Mouse (Mus musculus): ENCODE measurements around the gene Scrn1. TPM values are rescaled to one million over a fixed set of nuclear protein-coding genes. Genes with fewer than 3 reads are reported as not detected.

The Scrn1 gene
- polyA plus RNA-seq, 1 experiment, result not detected

DNA sequence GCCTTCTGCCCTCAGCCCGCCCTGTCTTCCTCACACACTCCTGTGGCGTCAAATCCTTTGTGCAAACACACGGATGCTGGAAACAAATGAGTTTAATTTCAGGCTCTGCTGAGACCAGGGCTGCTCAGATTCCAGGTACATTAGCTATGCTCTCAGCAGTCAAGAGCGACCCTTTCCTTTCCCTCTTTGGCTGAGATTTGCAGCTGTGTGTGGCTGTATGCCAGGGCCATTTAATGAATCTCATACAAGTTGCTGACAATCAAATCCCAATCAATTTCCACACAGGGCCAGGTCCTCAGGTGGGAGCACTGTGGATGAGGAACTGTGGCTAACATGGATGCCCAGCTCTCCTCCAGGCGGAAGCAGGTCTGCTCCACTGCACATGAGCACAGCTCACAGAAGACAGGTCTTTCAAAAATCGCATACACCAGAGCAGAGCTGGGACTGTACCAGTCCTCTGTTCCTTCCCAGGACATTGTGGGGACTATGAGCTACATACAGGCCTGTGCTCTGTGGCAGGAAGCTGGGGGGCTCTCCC lies 58.0 kb downstream of the Scrn1 start:
- Histone ChIP-seq H3K4me3 (ENCODE audit: insufficient read depth, low read length) (no peak overlapping the region), H3K4me1 (ENCODE audit: control insufficient read depth, insufficient read depth, low read length) (no peaks in the 10 kb centered on the region), H3K27ac (ENCODE audit: insufficient read depth, low read depth, low read length) (no peak overlapping the region)
- TF ChIP-seq CTCF (IDR thresholded peaks at IDR 0.05; ENCODE audit: low read depth, low read length) (no peak), POLR2A (IDR thresholded peaks at IDR 0.05; ENCODE audit: borderline replicate concordance, low read depth, low read length) (no peak)

DNA sequence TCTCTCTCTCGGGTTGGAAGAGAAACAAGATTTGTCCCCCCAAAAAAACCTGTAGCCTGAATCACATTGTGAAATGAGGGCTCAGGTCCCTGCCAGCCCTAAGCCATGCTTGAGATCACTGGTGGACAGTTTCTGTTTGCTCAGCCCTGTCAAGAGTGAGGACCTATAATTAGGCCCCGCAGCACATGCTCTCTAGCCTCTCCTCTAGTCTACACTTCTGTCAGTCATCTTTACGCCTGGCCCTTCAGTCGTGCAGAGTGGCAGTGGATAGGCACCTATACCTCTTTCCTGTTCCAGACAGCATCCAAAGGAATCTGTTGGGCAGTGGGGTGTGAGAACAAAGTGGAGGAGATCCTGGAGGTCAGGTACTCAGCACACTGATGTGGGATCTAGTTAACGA lies 58.5 kb downstream of the Scrn1 start:
- H3K4me1 ChIP-seq (ENCODE audit: control insufficient read depth, insufficient read depth, low read length), result no peaks in the 10 kb centered on the region
- H3K27ac ChIP-seq (ENCODE audit: insufficient read depth, low read depth, low read length), result no peak overlapping the region
- TF ChIP-seq CTCF (IDR thresholded peaks at IDR 0.05; ENCODE audit: low read depth, low read length) (no peak), POLR2A (IDR thresholded peaks at IDR 0.05; ENCODE audit: borderline replicate concordance, low read depth, low read length) (no peak)
- H3K4me3 ChIP-seq (ENCODE audit: insufficient read depth, low read length), result no peak overlapping the region

DNA sequence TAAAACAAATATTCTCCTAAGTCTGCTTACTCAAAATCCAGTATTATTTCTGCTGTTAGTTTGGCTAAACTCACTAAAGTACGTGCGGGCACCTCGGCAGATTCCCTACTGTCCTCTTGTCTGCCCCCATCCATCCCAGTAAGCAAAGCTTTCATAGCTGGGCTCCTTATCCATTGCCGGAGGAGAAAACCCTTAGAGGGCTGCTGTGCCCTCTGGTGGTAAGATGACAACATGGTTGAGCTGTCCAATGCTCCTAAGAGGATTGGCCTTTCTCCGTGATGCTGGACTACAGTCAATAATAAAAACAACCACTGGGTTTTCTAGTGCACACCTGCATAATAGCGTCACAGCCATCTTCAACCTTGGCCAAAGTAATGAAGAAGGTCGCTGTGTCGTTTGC lies 59.3 kb downstream of the Scrn1 start:
- TF ChIP-seq POLR2A (IDR thresholded peaks at IDR 0.05; ENCODE audit: borderline replicate concordance, low read depth, low read length), result no peak
- no peak for TF ChIP-seq CTCF (IDR thresholded peaks at IDR 0.05; ENCODE audit: low read depth, low read length)
- Histone ChIP-seq H3K4me3 (ENCODE audit: insufficient read depth, low read length) (no peak overlapping the region), H3K27ac (ENCODE audit: insufficient read depth, low read depth, low read length) (no peak overlapping the region), H3K4me1 (ENCODE audit: control insufficient read depth, insufficient read depth, low read length) (no peaks in the 10 kb centered on the region)

DNA sequence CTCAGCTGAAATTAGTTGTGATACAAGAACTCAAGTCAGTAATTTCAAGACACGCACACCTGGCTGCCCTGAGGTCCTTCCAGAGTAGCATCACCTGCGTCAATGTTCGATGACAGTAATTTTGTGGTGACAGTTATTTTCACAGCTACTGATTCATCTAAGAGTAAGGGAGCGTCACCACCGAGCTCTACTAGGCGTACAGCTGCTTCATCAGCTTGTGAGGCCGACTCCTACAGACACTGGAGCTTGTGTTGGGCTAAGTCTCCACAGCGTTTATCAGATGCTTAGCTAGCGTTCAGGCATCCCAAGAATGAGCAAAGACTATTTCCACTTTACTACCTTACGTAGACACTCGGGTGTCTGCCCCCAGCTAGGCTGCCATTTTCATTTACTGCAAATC lies 60.0 kb downstream of the Scrn1 start:
- Histone ChIP-seq H3K4me3 (ENCODE audit: insufficient read depth, low read length) (no peak overlapping the region), H3K27ac (ENCODE audit: insufficient read depth, low read depth, low read length) (no peak overlapping the region), H3K4me1 (ENCODE audit: control insufficient read depth, insufficient read depth, low read length) (no peaks in the 10 kb centered on the region)
- TF ChIP-seq POLR2A (IDR thresholded peaks at IDR 0.05; ENCODE audit: borderline replicate concordance, low read depth, low read length), result no peak
- TF ChIP-seq CTCF (IDR thresholded peaks at IDR 0.05; ENCODE audit: low read depth, low read length), result no peak

DNA sequence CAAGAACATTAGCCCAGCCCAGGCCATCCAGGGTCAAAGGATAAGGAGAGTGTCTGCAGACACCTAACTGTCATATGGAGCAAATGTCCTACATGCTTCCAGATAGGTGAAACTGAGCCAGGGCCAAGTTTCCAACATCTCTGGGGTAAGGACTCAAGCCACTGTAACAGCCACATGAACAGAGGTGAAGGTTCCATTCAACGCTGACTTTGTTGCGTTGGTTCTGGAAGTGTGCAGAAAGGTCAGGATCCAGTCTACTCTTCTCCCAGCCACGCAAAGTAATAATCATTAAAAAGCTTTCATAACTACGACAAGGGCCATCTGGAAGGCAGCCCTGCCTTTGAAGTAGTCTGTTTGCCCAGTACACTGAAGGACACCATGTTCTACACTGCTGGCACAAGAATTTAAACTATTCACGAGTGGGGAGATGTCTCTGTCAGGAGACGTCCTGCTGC lies 63.6 kb downstream of the Scrn1 start:
- TF ChIP-seq CTCF (IDR thresholded peaks at IDR 0.05; ENCODE audit: low read depth, low read length) (no peak), POLR2A (IDR thresholded peaks at IDR 0.05; ENCODE audit: borderline replicate concordance, low read depth, low read length) (no peak)
- Histone ChIP-seq H3K4me1 (ENCODE audit: control insufficient read depth, insufficient read depth, low read length) (no peaks in the 10 kb centered on the region), H3K4me3 (ENCODE audit: insufficient read depth, low read length) (no peak overlapping the region), H3K27ac (ENCODE audit: insufficient read depth, low read depth, low read length) (no peak overlapping the region)

DNA sequence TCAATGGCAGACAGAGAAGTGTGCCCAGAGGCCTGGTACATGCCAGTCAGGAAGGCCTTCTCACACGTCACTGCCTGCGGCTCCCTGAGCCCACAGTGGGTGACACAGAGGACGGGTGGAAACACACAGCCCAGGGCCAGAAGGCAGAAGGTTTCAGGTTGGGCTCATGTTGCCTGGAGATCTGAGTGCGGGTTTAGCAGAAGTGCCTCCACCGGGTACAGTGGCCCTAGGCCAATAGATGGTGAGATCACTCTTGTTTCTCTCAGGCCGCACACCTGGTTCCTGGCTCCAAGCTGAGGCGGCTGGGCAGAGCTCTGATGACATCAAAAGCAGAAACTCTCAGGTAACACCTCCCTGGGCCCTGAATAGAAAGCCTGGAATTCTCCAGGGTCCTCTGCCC lies 70.1 kb downstream of the Scrn1 start:
- no peak overlapping the region for H3K27ac ChIP-seq (ENCODE audit: insufficient read depth, low read depth, low read length)

DNA sequence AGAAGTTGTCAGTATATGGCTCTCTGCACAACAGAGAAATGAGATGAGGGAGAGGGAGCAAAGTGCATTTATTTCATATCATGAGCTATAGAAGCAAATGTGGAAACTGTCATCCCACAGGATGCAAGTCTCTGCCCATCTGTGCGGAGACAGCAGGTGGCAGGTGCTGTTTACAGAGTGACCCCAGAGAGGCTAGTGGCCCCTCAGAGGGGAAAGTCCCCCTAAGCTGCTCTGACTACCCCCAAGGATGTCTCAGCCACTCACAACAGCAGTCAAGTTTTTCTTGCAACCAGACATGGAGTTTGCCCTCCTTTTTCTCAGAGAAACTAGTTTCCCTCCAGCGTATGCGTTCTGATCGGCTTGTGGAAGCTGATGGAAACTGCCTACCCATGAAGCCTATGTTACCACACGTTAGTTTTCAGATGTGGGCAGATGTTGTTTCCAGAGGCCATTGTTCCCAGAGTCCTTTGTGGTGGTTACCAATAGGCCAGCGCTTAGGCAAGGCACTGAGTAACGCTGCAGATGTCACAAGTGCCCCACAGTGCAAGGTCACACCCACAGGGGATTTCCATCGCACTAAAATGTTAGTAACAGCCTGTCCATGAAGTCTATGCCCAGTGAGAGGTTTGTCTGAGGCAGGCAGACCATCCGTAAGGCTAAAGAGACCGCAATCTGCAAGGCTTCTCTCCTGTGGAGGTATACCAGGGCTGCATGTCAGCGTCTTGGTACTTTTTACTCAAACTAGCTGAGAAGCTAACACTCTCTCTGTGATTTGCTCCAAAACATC lies 71.5 kb downstream of the Scrn1 start:
- no peak overlapping the region for H3K4me3 ChIP-seq (ENCODE audit: insufficient read depth, low read length)
- H3K4me1 ChIP-seq (ENCODE audit: control insufficient read depth, insufficient read depth, low read length), result no peaks in the 10 kb centered on the region
- no peak overlapping the region for H3K27ac ChIP-seq (ENCODE audit: insufficient read depth, low read depth, low read length)
- no peak for TF ChIP-seq POLR2A (IDR thresholded peaks at IDR 0.05; ENCODE audit: borderline replicate concordance, low read depth, low read length)
- no peak for TF ChIP-seq CTCF (IDR thresholded peaks at IDR 0.05; ENCODE audit: low read depth, low read length)

More for the DNA sequence above, 70.1 kb downstream of the Scrn1 start:
- no peaks in the 10 kb centered on the region for H3K4me1 ChIP-seq (ENCODE audit: control insufficient read depth, insufficient read depth, low read length)
- no peak for TF ChIP-seq POLR2A (IDR thresholded peaks at IDR 0.05; ENCODE audit: borderline replicate concordance, low read depth, low read length)
- no peak for TF ChIP-seq CTCF (IDR thresholded peaks at IDR 0.05; ENCODE audit: low read depth, low read length)
- H3K4me3 ChIP-seq (ENCODE audit: insufficient read depth, low read length), result no peak overlapping the region

DNA sequence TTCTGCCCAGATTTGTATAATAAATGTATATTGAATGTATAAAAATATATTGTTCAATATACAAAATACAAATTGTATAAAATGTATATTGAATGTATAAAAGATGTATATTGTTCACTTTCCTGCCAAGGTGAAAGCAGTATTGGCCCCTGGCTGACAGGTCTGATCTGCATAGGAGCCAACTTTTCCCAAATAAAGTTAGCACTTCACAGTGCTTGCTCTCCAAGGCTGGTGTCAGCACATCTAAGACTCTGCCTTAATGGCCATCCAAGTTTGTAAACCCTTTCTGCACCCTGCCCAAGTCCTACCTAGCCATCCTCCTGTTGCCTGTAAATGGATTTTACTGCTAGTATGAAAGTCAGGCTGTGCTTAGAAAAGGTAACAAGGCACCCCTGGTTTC lies 72.2 kb downstream of the Scrn1 start:
- Histone ChIP-seq H3K4me1 (ENCODE audit: control insufficient read depth, insufficient read depth, low read length) (no peaks in the 10 kb centered on the region), H3K27ac (ENCODE audit: insufficient read depth, low read depth, low read length) (no peak overlapping the region), H3K4me3 (ENCODE audit: insufficient read depth, low read length) (no peak overlapping the region)
- TF ChIP-seq CTCF (IDR thresholded peaks at IDR 0.05; ENCODE audit: low read depth, low read length) (no peak), POLR2A (IDR thresholded peaks at IDR 0.05; ENCODE audit: borderline replicate concordance, low read depth, low read length) (no peak)

DNA sequence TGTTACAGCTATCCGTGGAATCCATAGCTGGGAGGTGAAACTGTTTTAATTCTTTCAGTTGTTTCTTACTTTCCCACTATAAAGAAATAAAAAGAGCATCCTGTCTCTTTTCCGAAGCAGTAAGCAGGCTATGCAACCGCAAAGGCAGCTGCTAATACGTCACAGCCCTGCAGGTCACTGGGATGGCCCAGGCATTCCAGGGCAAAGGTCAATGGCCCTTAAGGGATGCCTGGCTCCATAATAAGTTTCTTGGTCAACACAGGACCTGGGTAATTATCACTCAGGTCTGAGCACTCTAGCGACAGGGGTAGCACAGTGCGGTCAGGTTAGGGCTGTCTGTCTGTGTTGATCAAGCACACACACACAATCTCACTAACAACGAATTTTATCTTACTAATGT lies 75.2 kb downstream of the Scrn1 start:
- Histone ChIP-seq H3K27ac (ENCODE audit: insufficient read depth, low read depth, low read length) (no peak overlapping the region), H3K4me1 (ENCODE audit: control insufficient read depth, insufficient read depth, low read length) (no peaks in the 10 kb centered on the region), H3K4me3 (ENCODE audit: insufficient read depth, low read length) (no peak overlapping the region)
- TF ChIP-seq POLR2A (IDR thresholded peaks at IDR 0.05; ENCODE audit: borderline replicate concordance, low read depth, low read length), result no peak
- TF ChIP-seq CTCF (IDR thresholded peaks at IDR 0.05; ENCODE audit: low read depth, low read length), result no peak

DNA sequence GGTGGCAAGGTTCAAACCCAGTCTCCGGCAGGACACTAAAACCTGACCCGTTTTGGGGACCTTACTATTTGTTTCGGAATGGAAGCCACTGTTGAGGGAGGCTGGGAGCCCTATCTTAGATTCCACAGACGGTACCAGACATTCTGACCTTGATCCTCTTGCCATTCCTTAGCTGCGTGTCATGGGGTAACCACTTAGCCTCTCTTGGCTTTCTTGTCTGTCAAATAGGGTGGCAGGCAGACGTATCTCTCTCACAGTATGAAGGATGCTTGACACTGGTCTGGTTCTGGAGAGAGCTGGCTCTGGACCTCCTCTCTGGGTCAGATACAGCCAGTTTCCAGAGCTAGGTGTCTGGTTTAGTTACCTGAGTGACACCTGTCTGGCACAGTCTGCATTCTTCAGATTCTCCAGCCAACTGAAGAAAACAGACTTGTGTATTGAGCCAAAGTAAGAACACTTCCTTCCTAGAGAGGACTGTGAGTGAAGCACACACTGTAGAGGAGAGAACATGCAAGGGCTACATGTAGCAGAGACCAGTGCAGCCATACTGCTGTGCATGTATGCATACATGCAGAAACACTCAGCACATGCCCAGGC lies 80.2 kb downstream of the Scrn1 start:
- Histone ChIP-seq H3K4me3 (ENCODE audit: insufficient read depth, low read length) (no peak overlapping the region), H3K4me1 (ENCODE audit: control insufficient read depth, insufficient read depth, low read length) (no peaks in the 10 kb centered on the region), H3K27ac (ENCODE audit: insufficient read depth, low read depth, low read length) (no peak overlapping the region)
- TF ChIP-seq CTCF (IDR thresholded peaks at IDR 0.05; ENCODE audit: low read depth, low read length), result no peak
- TF ChIP-seq POLR2A (IDR thresholded peaks at IDR 0.05; ENCODE audit: borderline replicate concordance, low read depth, low read length), result no peak
